Mouse (Mus musculus): ENCODE results near the gene Ubxn1. TPM values are rescaled to one million over a fixed set of nuclear protein-coding genes. Genes with fewer than 3 reads are reported as not detected.

The Ubxn1 gene
- polyA plus RNA-seq, 1 experiment from 2014 or later: 112 TPM

DNA sequence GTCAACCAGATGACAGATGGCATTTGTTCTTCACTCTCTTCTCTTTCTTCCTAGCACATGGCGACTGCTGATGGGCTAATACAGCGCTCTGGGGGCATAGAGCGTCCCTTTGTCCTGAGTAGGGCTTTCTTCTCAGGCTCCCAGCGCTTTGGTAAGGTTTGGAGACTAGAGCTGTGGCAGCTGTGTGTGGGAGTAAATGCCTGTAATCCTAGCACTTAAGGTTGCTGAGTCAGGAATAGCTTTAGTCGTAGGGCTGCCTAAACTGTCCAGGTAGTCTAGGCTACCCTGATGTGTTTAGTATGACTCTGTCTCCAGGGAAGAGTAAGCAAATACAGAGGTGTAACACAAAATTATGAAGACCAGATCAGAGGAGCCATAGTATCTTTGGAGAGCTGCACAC, 40.5 kb downstream of the Ubxn1 start:
- no peaks in the 10 kb centered on the region for H3K4me1 ChIP-seq
- WGBS: 90% methylated on average over 5 of the region's 5 CpGs
- H3K9ac ChIP-seq: no peak overlapping the region
- peaks cover 100% of the 10 kb centered on the region for H3K36me3 ChIP-seq
- no peak for ATAC-seq (ENCODE audit: extremely low read depth, insufficient number of reproducible peaks, low FRiP score, low TSS enrichment)
- H3K27ac ChIP-seq (replicated peaks): no peak overlapping the region
- H3K9me3 ChIP-seq: no peaks in the 10 kb centered on the region
- H3K27me3 ChIP-seq (replicated peaks): no peaks in the 10 kb centered on the region
- H3K4me2 ChIP-seq: no peak overlapping the region
- H3K4me3 ChIP-seq: no peak overlapping the region

DNA sequence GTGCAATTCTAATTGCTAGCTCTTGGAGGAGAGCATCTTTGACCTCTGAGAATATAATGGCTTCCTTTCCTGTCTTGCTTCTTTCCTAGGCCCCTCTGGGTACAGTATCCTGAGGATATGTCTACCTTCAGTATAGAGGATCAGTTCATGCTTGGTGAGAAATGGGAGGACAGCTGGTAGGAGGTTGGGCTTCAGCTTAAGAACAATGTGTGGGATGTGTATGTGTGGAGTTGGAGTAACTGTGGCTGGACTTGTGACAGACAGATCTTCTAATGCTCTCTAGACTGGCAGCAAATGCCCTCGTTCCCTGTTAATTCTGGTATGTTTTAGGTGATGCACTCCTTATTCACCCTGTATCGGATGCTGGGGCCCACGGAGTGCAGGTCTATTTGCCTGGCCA, 42.9 kb downstream of the Ubxn1 start:
- ATAC-seq (ENCODE audit: extremely low read depth, insufficient number of reproducible peaks, low FRiP score, low TSS enrichment): no peak
- H3K9me3 ChIP-seq: no peaks in the 10 kb centered on the region
- H3K9ac ChIP-seq: no peak overlapping the region
- no peak overlapping the region for H3K27ac ChIP-seq (replicated peaks)
- no peaks in the 10 kb centered on the region for H3K4me1 ChIP-seq
- peaks cover 81% of the 10 kb centered on the region for H3K36me3 ChIP-seq
- H3K27me3 ChIP-seq (replicated peaks): no peaks in the 10 kb centered on the region
- no peak overlapping the region for H3K4me3 ChIP-seq
- WGBS: 92% methylated on average over 3 of the region's 3 CpGs
- no peak overlapping the region for H3K4me2 ChIP-seq

DNA sequence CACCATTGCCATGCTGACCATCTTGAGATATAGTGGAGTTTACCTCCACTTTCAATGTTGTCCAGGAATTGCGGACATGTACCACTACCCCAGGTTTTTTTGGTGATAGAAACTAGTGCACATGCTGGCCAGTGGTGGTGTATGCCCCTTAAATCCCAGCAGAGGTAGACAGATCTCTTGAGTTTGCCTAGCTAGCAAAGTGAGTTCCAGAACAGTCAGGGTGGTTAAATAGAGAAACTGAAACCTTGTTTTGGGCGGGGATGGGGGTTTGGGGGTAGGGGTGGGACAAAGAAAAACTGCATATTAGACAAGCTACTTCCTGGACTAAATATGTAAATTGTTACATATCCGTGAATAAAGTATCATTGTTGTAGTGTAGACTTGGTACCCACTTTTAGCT, 47.7 kb downstream of the Ubxn1 start:
- 92% methylated on average over 3 of the region's 3 CpGs for WGBS
- no peaks in the 10 kb centered on the region for H3K27me3 ChIP-seq (replicated peaks)
- no peak for ATAC-seq (ENCODE audit: extremely low read depth, insufficient number of reproducible peaks, low FRiP score, low TSS enrichment)

DNA sequence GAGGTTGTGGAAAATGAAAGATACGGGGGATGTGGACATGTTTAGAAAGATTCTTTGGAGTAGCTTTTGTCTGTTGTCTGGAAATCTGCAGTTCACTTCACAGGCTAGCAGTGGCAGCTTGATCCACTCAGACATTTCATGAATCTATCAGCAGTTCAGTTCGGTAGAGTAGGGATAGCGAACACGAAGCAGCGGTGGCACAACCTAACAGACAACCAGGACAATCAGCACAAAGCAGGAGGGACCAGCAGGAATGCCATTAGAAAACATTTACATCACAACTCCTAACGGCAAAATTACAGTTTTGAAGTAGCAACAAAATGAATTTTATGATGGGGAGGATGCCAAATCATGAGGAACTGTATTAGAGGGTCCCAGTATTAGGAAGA, 48.4 kb downstream of the Ubxn1 start:
- H3K9me3 ChIP-seq: no peaks in the 10 kb centered on the region
- peak overlapping the region; percentile 89 for H3K27ac ChIP-seq (replicated peaks)
- H3K4me1 ChIP-seq: peaks cover 15% of the 10 kb centered on the region
- no peak for ATAC-seq (ENCODE audit: extremely low read depth, insufficient number of reproducible peaks, low FRiP score, low TSS enrichment)
- H3K4me3 ChIP-seq: peak overlapping the region; percentile 72
- WGBS: 52% methylated on average over 6 of the region's 6 CpGs
- H3K27me3 ChIP-seq (replicated peaks): no peaks in the 10 kb centered on the region
- peaks cover 41% of the 10 kb centered on the region for H3K36me3 ChIP-seq
- peak overlapping the region; percentile 91 for H3K9ac ChIP-seq
- H3K4me2 ChIP-seq: peak overlapping the region; percentile 91

More for the DNA sequence above, 47.7 kb downstream of the Ubxn1 start:
- Histone ChIP-seq H3K27ac (replicated peaks) (no peak overlapping the region), H3K4me1 (peaks cover 15% of the 10 kb centered on the region), H3K4me3 (no peak overlapping the region), H3K9me3 (no peaks in the 10 kb centered on the region), H3K4me2 (no peak overlapping the region), H3K9ac (no peak overlapping the region), H3K36me3 (peaks cover 48% of the 10 kb centered on the region)

DNA sequence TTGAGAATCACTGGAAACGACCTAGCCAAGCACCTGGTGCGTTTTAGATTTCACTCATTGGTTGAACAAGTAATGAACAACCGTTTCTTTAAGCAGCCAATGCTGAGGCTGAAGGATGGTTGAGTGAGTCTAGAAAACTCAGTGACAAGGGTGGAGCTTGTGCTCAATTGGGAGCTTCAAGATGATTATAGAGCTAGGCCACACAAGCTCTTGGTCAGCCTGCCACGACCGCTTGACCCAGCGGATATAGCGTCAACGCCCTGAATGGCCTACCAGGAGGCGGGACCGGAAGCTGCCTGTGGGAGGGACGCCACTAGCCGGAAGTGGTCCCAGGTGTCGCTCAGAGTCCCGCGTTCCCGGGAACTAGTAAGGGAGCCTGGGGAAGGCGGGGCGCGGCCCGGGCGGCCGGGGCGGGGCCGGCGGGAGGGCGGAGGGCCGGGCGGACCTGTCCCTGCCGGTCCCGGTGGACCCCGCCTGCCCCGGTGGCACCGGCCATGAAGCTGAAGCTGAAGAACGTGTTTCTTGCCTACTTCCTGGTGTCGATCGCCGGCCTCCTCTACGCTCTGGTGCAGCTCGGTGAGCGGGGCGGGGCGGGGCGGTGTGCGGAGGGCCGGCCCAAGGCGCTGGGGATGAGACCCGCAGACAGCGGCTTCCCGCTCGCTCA, 48.9 kb downstream of the Ubxn1 start, which contains the start of gene B3gat3:
Gene B3gat3 (plus strand): TSS at position 302 of the 664 bp plus-strand sequence.
- Histone ChIP-seq H3K4me1 (peaks cover 15% of the 10 kb centered on the region), H3K9me3 (no peaks in the 10 kb centered on the region), H3K27ac (replicated peaks) (peak within 1 kb of the TSS; percentile 89), H3K4me3 (peak within 1 kb of the TSS; percentile 72), H3K9ac (peak within 1 kb of the TSS; percentile 91), H3K27me3 (replicated peaks) (no peaks in the 10 kb centered on the region), H3K4me2 (peak within 1 kb of the TSS; percentile 91), H3K36me3 (peaks cover 37% of the 10 kb centered on the region)
- ATAC-seq (ENCODE audit: extremely low read depth, insufficient number of reproducible peaks, low FRiP score, low TSS enrichment): peak; percentile 95
- 3% methylated on average over 43 of the region's 50 CpGs for WGBS

DNA sequence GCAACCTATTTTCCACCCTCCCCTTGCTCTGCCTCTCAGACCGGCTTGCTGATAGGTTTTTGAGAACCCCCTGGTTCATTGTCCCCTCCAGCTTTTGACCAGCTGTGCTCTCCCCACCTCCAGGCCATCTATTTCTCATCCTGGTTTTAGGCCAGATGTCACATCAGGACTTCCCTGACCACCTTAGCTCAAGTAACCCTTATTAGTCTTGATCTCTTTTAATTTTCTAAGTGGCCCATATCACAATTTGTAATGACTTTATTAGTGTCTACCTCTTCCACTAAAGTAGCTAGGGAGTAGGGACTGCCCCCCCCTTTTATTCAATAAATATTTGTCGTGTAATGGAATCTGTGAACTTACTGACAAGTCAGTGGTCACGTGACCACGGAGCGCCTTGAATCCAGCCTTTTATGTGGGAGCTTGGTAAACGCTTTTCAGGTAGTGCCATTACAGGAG, 49.6 kb downstream of the Ubxn1 start:
- peak overlapping the region; percentile 89 for H3K27ac ChIP-seq (replicated peaks)

DNA sequence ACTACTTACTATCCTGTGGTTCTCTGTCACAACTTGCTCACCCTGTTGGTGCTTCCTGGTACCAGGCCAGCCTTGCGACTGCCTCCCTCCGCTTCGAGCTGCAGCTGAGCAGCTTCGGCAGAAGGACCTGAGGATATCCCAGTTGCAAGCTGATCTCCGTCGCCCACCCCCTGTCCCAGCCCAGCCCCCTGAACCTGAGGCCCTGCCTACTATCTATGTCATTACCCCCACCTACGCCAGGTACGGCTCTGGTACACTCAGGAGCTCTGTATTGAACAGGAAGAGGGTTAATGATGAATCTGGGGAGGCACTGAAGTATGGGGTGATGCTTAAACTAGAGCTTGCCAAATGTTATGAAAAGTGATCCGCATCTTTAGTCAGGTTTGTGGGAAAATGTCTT, 50.4 kb downstream of the Ubxn1 start:
- Histone ChIP-seq H3K36me3 (peaks cover 37% of the 10 kb centered on the region), H3K9ac (peak overlapping the region; percentile 91)
- 80% methylated on average over 9 of the region's 9 CpGs for WGBS

More for the DNA sequence above, 49.6 kb downstream of the Ubxn1 start:
- Histone ChIP-seq H3K9me3 (no peaks in the 10 kb centered on the region), H3K36me3 (peaks cover 37% of the 10 kb centered on the region), H3K4me3 (peak overlapping the region; percentile 72), H3K9ac (peak overlapping the region; percentile 91), H3K27me3 (replicated peaks) (no peaks in the 10 kb centered on the region), H3K4me1 (peaks cover 15% of the 10 kb centered on the region), H3K4me2 (peak overlapping the region; percentile 91)
- ATAC-seq (ENCODE audit: extremely low read depth, insufficient number of reproducible peaks, low FRiP score, low TSS enrichment): 0 out of 2 replicates have a peak, but pooled peaks have one; percentile 4
- 1% methylated on average over 6 of the region's 6 CpGs for WGBS

More for the DNA sequence above, 50.4 kb downstream of the Ubxn1 start:
- H3K4me3 ChIP-seq: peak overlapping the region; percentile 72
- H3K4me1 ChIP-seq: peaks cover 15% of the 10 kb centered on the region
- H3K9me3 ChIP-seq: no peaks in the 10 kb centered on the region
- peak overlapping the region; percentile 91 for H3K4me2 ChIP-seq
- ATAC-seq (ENCODE audit: extremely low read depth, insufficient number of reproducible peaks, low FRiP score, low TSS enrichment): no peak
- no peaks in the 10 kb centered on the region for H3K27me3 ChIP-seq (replicated peaks)
- no peak overlapping the region for H3K27ac ChIP-seq (replicated peaks)

Small RNA genes lying within 50 kb of the gene (microRNA-seq; reads per million reads assigned to microRNA genes)
- gene Mir5136: not detected

Other genes starting within 250 kb of the Ubxn1 start
- gene Chrm1, start 207.7 kb upstream of the Ubxn1 start, polyA plus RNA-seq (2015; fragmentation: Nextera tagmentation; extraction: Ambion mirVana): 0.04 TPM in 1 of 2 replicates, not detected in the other
- 72.8 and 74.8 TPM in 2 replicates for gene Slc3a2, start 148.1 kb upstream of the Ubxn1 start, polyA plus RNA-seq (2015; fragmentation: Nextera tagmentation; extraction: Ambion mirVana)
- 54.1 and 60.0 TPM in 2 replicates for gene Wdr74, start 135.7 kb upstream of the Ubxn1 start, polyA plus RNA-seq (2015; fragmentation: Nextera tagmentation; extraction: Ambion mirVana)
- gene 1700092M07Rik, start 130.8 kb upstream of the Ubxn1 start, polyA plus RNA-seq (2015; fragmentation: Nextera tagmentation; extraction: Ambion mirVana): 1.3 and 1.4 TPM in 2 replicates
- 81.1 and 87.5 TPM in 2 replicates for gene Stx5a, start 130.1 kb upstream of the Ubxn1 start, polyA plus RNA-seq (2015; fragmentation: Nextera tagmentation; extraction: Ambion mirVana)
- gene Nxf1, start 114.4 kb upstream of the Ubxn1 start, polyA plus RNA-seq (2015; fragmentation: Nextera tagmentation; extraction: Ambion mirVana): 123 and 124 TPM in 2 replicates
- gene Tmem223, start 100.5 kb upstream of the Ubxn1 start, polyA plus RNA-seq (2015; fragmentation: Nextera tagmentation; extraction: Ambion mirVana): 154 and 167 TPM in 2 replicates
- gene Tmem179b, start 97.0 kb upstream of the Ubxn1 start, polyA plus RNA-seq (2015; fragmentation: Nextera tagmentation; extraction: Ambion mirVana): 54.5 and 60.7 TPM in 2 replicates
- 18.2 and 19.6 TPM in 2 replicates for gene Taf6l, start 85.1 kb upstream of the Ubxn1 start, polyA plus RNA-seq (2015; fragmentation: Nextera tagmentation; extraction: Ambion mirVana)
- 129 and 143 TPM in 2 replicates for gene Polr2g, start 72.9 kb upstream of the Ubxn1 start, polyA plus RNA-seq (2015; fragmentation: Nextera tagmentation; extraction: Ambion mirVana)
- 3.7 and 3.9 TPM in 2 replicates for gene Zbtb3, start 68.9 kb upstream of the Ubxn1 start, polyA plus RNA-seq (2015; fragmentation: Nextera tagmentation; extraction: Ambion mirVana)
- gene Ttc9c, start 52.2 kb upstream of the Ubxn1 start, polyA plus RNA-seq (2015; fragmentation: Nextera tagmentation; extraction: Ambion mirVana): 32.9 and 38.9 TPM in 2 replicates
- gene Hnrnpul2, start 51.5 kb upstream of the Ubxn1 start, polyA plus RNA-seq (2015; fragmentation: Nextera tagmentation; extraction: Ambion mirVana): 2.9 TPM in 2 replicates
- not detected in 2 replicates for gene AC129217.1, start 41.7 kb upstream of the Ubxn1 start, polyA plus RNA-seq (2015; fragmentation: Nextera tagmentation; extraction: Ambion mirVana)
- 44.6 and 45.3 TPM in 2 replicates for gene Bscl2, start 34.0 kb upstream of the Ubxn1 start, polyA plus RNA-seq (2015; fragmentation: Nextera tagmentation; extraction: Ambion mirVana)
- 2.2 TPM in 2 replicates for gene Gng3, start 32.3 kb upstream of the Ubxn1 start, polyA plus RNA-seq (2015; fragmentation: Nextera tagmentation; extraction: Ambion mirVana)
- 0.79 and 0.88 TPM in 2 replicates for gene Lrrn4cl, start 20.7 kb upstream of the Ubxn1 start, polyA plus RNA-seq (2015; fragmentation: Nextera tagmentation; extraction: Ambion mirVana)
- gene Uqcc3, start 9.4 kb downstream of the Ubxn1 start, polyA plus RNA-seq (2015; fragmentation: Nextera tagmentation; extraction: Ambion mirVana): 56.6 and 62.6 TPM in 2 replicates
- gene Lbhd1, start 12.2 kb downstream of the Ubxn1 start, polyA plus RNA-seq (2015; fragmentation: Nextera tagmentation; extraction: Ambion mirVana): 48.2 and 49.5 TPM in 2 replicates
- not detected in 2 replicates for gene Gm49403, start 12.4 kb downstream of the Ubxn1 start, polyA plus RNA-seq (2015; fragmentation: Nextera tagmentation; extraction: Ambion mirVana)
- gene 1810009A15Rik, start 17.4 kb downstream of the Ubxn1 start, polyA plus RNA-seq (2015; fragmentation: Nextera tagmentation; extraction: Ambion mirVana): 61.9 and 71.3 TPM in 2 replicates
- not detected in 2 replicates for gene Gm49416, start 17.4 kb downstream of the Ubxn1 start, polyA plus RNA-seq (2015; fragmentation: Nextera tagmentation; extraction: Ambion mirVana)
- gene Ints5, start 21.5 kb downstream of the Ubxn1 start, polyA plus RNA-seq (2015; fragmentation: Nextera tagmentation; extraction: Ambion mirVana): 23.9 and 25.5 TPM in 2 replicates
- gene Ganab, start 26.6 kb downstream of the Ubxn1 start, polyA plus RNA-seq (2015; fragmentation: Nextera tagmentation; extraction: Ambion mirVana): 63.5 and 63.8 TPM in 2 replicates
- gene B3gat3, start 48.9 kb downstream of the Ubxn1 start, polyA plus RNA-seq (2015; fragmentation: Nextera tagmentation; extraction: Ambion mirVana): 40.6 and 41.4 TPM in 2 replicates
- gene Rom1, start 57.9 kb downstream of the Ubxn1 start, polyA plus RNA-seq (2015; fragmentation: Nextera tagmentation; extraction: Ambion mirVana): 2.4 and 2.7 TPM in 2 replicates
- gene Eml3, start 58.1 kb downstream of the Ubxn1 start, polyA plus RNA-seq (2015; fragmentation: Nextera tagmentation; extraction: Ambion mirVana): 14.4 and 14.9 TPM in 2 replicates
- gene Mta2, start 70.4 kb downstream of the Ubxn1 start, polyA plus RNA-seq (2015; fragmentation: Nextera tagmentation; extraction: Ambion mirVana): 83.6 and 88.0 TPM in 2 replicates
- gene Tut1, start 82.4 kb downstream of the Ubxn1 start, polyA plus RNA-seq (2015; fragmentation: Nextera tagmentation; extraction: Ambion mirVana): 16.3 and 17.1 TPM in 2 replicates
- 251 and 281 TPM in 2 replicates for gene Eef1g, start 95.5 kb downstream of the Ubxn1 start, polyA plus RNA-seq (2015; fragmentation: Nextera tagmentation; extraction: Ambion mirVana)
- gene Ahnak, start 117.8 kb downstream of the Ubxn1 start, polyA plus RNA-seq (2015; fragmentation: Nextera tagmentation; extraction: Ambion mirVana): 22.8 TPM in 2 replicates
- gene Scgb1a1, start 216.5 kb downstream of the Ubxn1 start, polyA plus RNA-seq (2015; fragmentation: Nextera tagmentation; extraction: Ambion mirVana): not detected in 2 replicates

Measured in heart, embryonic 13.5 days (tissue).